Comparison of ENCODE assay signal across 8 mouse cellular contexts in the genomic region with DNA sequence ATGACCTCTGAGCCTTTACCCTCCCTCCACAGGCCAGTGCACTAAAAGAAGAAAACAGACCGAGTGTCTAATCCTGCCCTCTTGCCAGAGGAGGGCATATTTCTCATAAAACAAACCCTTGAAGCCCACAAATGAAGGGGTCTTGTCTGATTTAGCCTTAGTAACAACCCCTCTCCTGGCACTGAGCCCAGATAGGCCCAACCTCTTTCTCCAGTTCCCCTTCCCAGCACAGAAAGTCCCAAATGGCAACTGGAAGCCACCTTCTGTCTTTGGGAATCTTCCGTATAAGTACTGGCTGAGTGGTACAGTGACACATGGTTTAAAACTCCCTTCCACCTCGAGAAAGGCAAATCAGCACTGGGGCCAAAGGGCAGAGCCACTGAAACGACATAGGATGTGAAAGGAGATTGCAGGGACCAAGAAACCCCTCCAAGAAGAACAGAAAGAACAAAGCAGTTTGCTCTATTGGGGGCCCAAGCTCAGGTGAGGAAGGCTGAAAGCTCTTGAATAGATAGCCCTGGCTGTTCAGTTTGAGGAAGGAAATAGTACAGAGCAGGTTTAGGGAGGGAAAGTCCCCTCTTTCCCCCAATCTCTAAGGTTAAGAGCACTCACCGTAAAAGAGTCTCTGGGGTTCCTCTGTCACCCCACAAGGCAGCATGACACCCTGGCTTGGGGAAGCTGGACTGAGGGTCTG. TPM values are rescaled to one million over a fixed set of nuclear protein-coding genes. Genes with fewer than 3 reads are reported as not detected.
DNase-seq lines count a peak whose midpoint lies in the region; ATAC-seq and TF ChIP-seq lines count a peak whose summit lies in the region.

No protein-coding gene starts in this region.

- no peaks in the 10 kb centered on the region for H3K27me3 ChIP-seq in liver, adult 2 months (ENCODE audit: control insufficient read depth, insufficient read depth, low read length)
- no peaks in the 10 kb centered on the region for H3K27me3 ChIP-seq in embryonic facial prominence, embryonic 12.5 days
- H3K27me3 ChIP-seq in limb, embryonic 10.5 days (ENCODE audit: low read depth, poor library complexity, severe bottlenecking): peaks cover 16% of the 10 kb centered on the region; the same call in 1 of the 2 replicates

- peaks cover 42% of the 10 kb centered on the region for H3K4me1 ChIP-seq in liver, adult 2 months (ENCODE audit: control insufficient read depth, insufficient read depth, low read length)
- peaks cover 72% of the 10 kb centered on the region for H3K4me1 ChIP-seq in embryonic facial prominence, embryonic 12.5 days
- H3K4me1 ChIP-seq in limb, embryonic 10.5 days: peaks cover 85% of the 10 kb centered on the region

- H3K9ac ChIP-seq in liver, adult 2 months (ENCODE audit: low read depth, low read length): peak overlapping the region; percentile 9
- peak overlapping the region; percentile 81 for H3K9ac ChIP-seq in embryonic facial prominence, embryonic 12.5 days

- H3K27ac ChIP-seq in liver, adult 2 months (replicated peaks; ENCODE audit: insufficient read depth, low read depth, low read length): peak overlapping the region; percentile 16
- H3K27ac ChIP-seq in embryonic facial prominence, embryonic 12.5 days: peak overlapping the region; percentile 96
- H3K27ac ChIP-seq in limb, embryonic 10.5 days: peak overlapping the region; percentile 90

- no peak overlapping the region for H3K4me3 ChIP-seq in liver, adult 2 months (ENCODE audit: insufficient read depth, low read depth, low read length)
- peak overlapping the region; percentile 3; the same call in 1 of the 2 replicates for H3K4me3 ChIP-seq in embryonic facial prominence, embryonic 12.5 days
- H3K4me3 ChIP-seq in limb, embryonic 10.5 days: peak overlapping the region; percentile 50; the same call in 1 of the 2 replicates

- no peak for DNase-seq in liver, adult 2 months (ENCODE audit: extremely low read depth, low read depth, low spot score)
- no peak for DNase-seq in liver
- DNase-seq in limb, embryonic 10.5 days (ENCODE audit: low spot score): no peak
- DNase-seq in gastrocnemius, adult 8-10 months (ENCODE audit: low spot score in 2 of 2): no peak
- DNase-seq in right cerebral cortex, postnatal 4 days: no peak
- DNase-seq in left cerebral cortex, adult 8-10 months (ENCODE audit: low spot score in 2 of 2): no peak

- H3K9me3 ChIP-seq in embryonic facial prominence, embryonic 12.5 days: no peaks in the 10 kb centered on the region
- H3K9me3 ChIP-seq in limb, embryonic 10.5 days (replicated peaks): no peaks in the 10 kb centered on the region

- 35% methylated on average over 5 of the region's 5 CpGs for WGBS in liver, adult 2 months
- WGBS in embryonic facial prominence, embryonic 12.5 days: 25% methylated on average over 5 of the region's 5 CpGs
- 40% methylated on average over 5 of the region's 5 CpGs for WGBS in limb, embryonic 10.5 days

- H3K36me3 ChIP-seq in liver, adult 2 months (ENCODE audit: control insufficient read depth, insufficient read depth, low read length): no peaks in the 10 kb centered on the region
- 0 out of 2 replicates have a peak, but pooled peaks cover 3% of the 10 kb centered on the region for H3K36me3 ChIP-seq in embryonic facial prominence, embryonic 12.5 days
- H3K36me3 ChIP-seq in limb, embryonic 10.5 days: peaks cover 3% of the 10 kb centered on the region; the same call in 1 of the 2 replicates

- peak overlapping the region; percentile 91 for H3K4me2 ChIP-seq in embryonic facial prominence, embryonic 12.5 days (replicated peaks)

- no peak for ATAC-seq in embryonic facial prominence, embryonic 12.5 days (ENCODE audit: insufficient number of reproducible peaks, insufficient read depth, low FRiP score, low TSS enrichment)
- ATAC-seq in neutrophil, adult 5-6 weeks (ENCODE audit: extremely low read depth, insufficient number of reproducible peaks, low FRiP score, poor library complexity, severe bottlenecking): peak; percentile 25; the same call in 1 of the 2 replicates

- no peak for TF ChIP-seq POLR2A in liver, adult 2 months (IDR thresholded peaks at IDR 0.05; ENCODE audit: extremely low read depth, insufficient read depth, low read length)

- H3K79me2 ChIP-seq in liver, adult 2 months (ENCODE audit: control insufficient read depth, insufficient read depth, low read length): no peaks in the 10 kb centered on the region

- no peak for TF ChIP-seq CTCF in liver, adult 2 months (IDR thresholded peaks at IDR 0.05; ENCODE audit: low read depth, low read length)

RNA-seq across cellular contexts. Expression of a gene that starts 3.2 kb away (rescaled TPM):
- total RNA-seq in liver, adult 2 months (2014; rRNA removed): 10.9 and 17.0 TPM in 2 replicates
- polyA plus RNA-seq in liver, adult 2 months (2012; rRNA removed): 3.9 and 5.7 TPM in 2 replicates
- polyA plus RNA-seq in embryonic facial prominence, embryonic 12.5 days (2016; fragmentation: Nextera tagmentation; extraction: Ambion mirVana): 6.6 and 7.1 TPM in 2 replicates
- polyA plus RNA-seq in limb, embryonic 10.5 days (2016; fragmentation: Nextera tagmentation; extraction: Ambion mirVana): 4.2 and 5.5 TPM in 2 replicates
- total RNA-seq in neutrophil, adult 5-6 weeks (2017): 34.7 and 35.5 TPM in 2 replicates
- total RNA-seq in gastrocnemius, adult 8-10 months (2022): 1 to 10 TPM; 1.6 to 4.7 (median 1.9) TPM
- total RNA-seq in left cerebral cortex, adult 8-10 months (2022): 1 to 10 TPM; 3.4 to 5.2 (median 4.7) TPM

RNA-seq across cellular contexts. Expression of a gene that starts 51.8 kb away (rescaled TPM):
- 0.65 and 2.3 TPM in 2 replicates for total RNA-seq in liver, adult 2 months (2014; rRNA removed)
- polyA plus RNA-seq in liver, adult 2 months (2012; rRNA removed): 0.20 and 0.21 TPM in 2 replicates
- polyA plus RNA-seq in embryonic facial prominence, embryonic 12.5 days (2016; fragmentation: Nextera tagmentation; extraction: Ambion mirVana): 99.8 and 106 TPM in 2 replicates
- 148 and 168 TPM in 2 replicates for polyA plus RNA-seq in limb, embryonic 10.5 days (2016; fragmentation: Nextera tagmentation; extraction: Ambion mirVana)
- total RNA-seq in neutrophil, adult 5-6 weeks (2017): 3.8 and 5.0 TPM in 2 replicates
- under 1 TPM in 2 of 4 experiments, not detected in 2; 0.13 to 0.38 TPM for total RNA-seq in gastrocnemius, adult 8-10 months (2022)
- total RNA-seq in left cerebral cortex, adult 8-10 months (2022): 1 to 10 TPM in 3 of 4 experiments, under 1 TPM in 1; 0.98 to 2.6 (median 1.8) TPM

Comparison
In these comparisons a context has a peak if more than half of its experiments do, and no peak if none do; other contexts are left out.
1. H3K27ac ChIP-seq: peak in every context shown above with its lines; median percentile 96 in embryonic facial prominence, embryonic 12.5 days; 90 in limb, embryonic 10.5 days; 16 in liver, adult 2 months.